Mouse (Mus musculus): Measurements from ENCODE around the gene Nme3.
"Not testable (repeated sequence)": the region's sequence is repeated elsewhere in the genome, so short reads cannot be mapped to it uniquely, and the experiment has no call there.

The Nme3 gene

GRCm38 (mm10) chr17:24900014-24900413 lies 3.7 kb downstream of the Nme3 start:
- no peak for DNase-seq (ENCODE audit: low spot score in 2 of 2)

- DNase-seq (ENCODE audit: low spot score in 2 of 2): no peak
Measured at GRCm38 (mm10) chr17:24902124-24902523, 5.8 kb downstream of the Nme3 start.

GRCm38 (mm10) chr17:24902671-24903474 lies 6.6 kb downstream of the Nme3 start:
- no peak for DNase-seq (ENCODE audit: low spot score in 2 of 2)

- no peak for DNase-seq (ENCODE audit: low spot score in 2 of 2)
Measured at GRCm38 (mm10) chr17:24903767-24904166, 7.5 kb downstream of the Nme3 start.

GRCm38 (mm10) chr17:24907591-24907990 lies 11.3 kb downstream of the Nme3 start:
- no peak for DNase-seq (ENCODE audit: low spot score in 2 of 2)

GRCm38 (mm10) chr17:24913984-24914383 lies 17.7 kb downstream of the Nme3 start:
- DNase-seq (ENCODE audit: low spot score in 2 of 2): no peak

GRCm38 (mm10) chr17:24923246-24923645 lies 26.9 kb downstream of the Nme3 start:
- no peak for DNase-seq (ENCODE audit: low spot score in 2 of 2)

GRCm38 (mm10) chr17:24929506-24929905 lies 33.2 kb downstream of the Nme3 start:
- DNase-seq (ENCODE audit: low spot score in 2 of 2): no peak

- DNase-seq (ENCODE audit: low spot score in 2 of 2): no peak
Measured at GRCm38 (mm10) chr17:24932431-24932830, 36.1 kb downstream of the Nme3 start.

- DNase-seq (ENCODE audit: low spot score in 2 of 2): no peak
Measured at GRCm38 (mm10) chr17:24933163-24933562, 36.9 kb downstream of the Nme3 start.

- DNase-seq (ENCODE audit: low spot score in 2 of 2): no peak
Measured at GRCm38 (mm10) chr17:24934926-24935325, 38.6 kb downstream of the Nme3 start.

- no peak for DNase-seq (ENCODE audit: low spot score in 2 of 2)
Measured at GRCm38 (mm10) chr17:24935666-24936065, 39.4 kb downstream of the Nme3 start.

GRCm38 (mm10) chr17:24936259-24937237 lies 40.2 kb downstream of the Nme3 start, which contains the start of gene Mapk8ip3:
Gene Mapk8ip3 (minus strand): TSS chr17:24936977.
- DNase-seq (ENCODE audit: low spot score in 2 of 2): peak; percentile 96

- no peak for DNase-seq (ENCODE audit: low spot score in 2 of 2)
Measured at GRCm38 (mm10) chr17:24937266-24937665, 41.0 kb downstream of the Nme3 start.

GRCm38 (mm10) chr17:24942453-24942852 lies 46.2 kb downstream of the Nme3 start:
- DNase-seq (ENCODE audit: low spot score in 2 of 2): peak; percentile 22 to 35

- no peak for DNase-seq (ENCODE audit: low spot score in 2 of 2)
Measured at GRCm38 (mm10) chr17:24943036-24943435, 46.7 kb downstream of the Nme3 start.

GRCm38 (mm10) chr17:24943589-24943988 lies 47.3 kb downstream of the Nme3 start:
- DNase-seq (ENCODE audit: low spot score in 2 of 2): not testable (repeated sequence)

All from urinary bladder, postnatal 36 days (tissue).